20 mouse cellular contexts compared by ENCODE assay signal in genomic region chr14:13249361-13249760, GRCm38 (mm10). TPM values are rescaled to one million over a fixed set of nuclear protein-coding genes. Genes with fewer than 3 reads are reported as not detected.
"Had no signal": no experiment of that assay in that cellular context is flagged by ENCODE, and none has a peak within 500 bp of the region (broad histone marks: within the 10 kb centered on the region; RNA-seq: fewer than 3 reads in every experiment).

No protein-coding gene starts in this region.

- H3K36me3 ChIP-seq: limb, embryonic 12.5 days; limb, embryonic 15.5 days; midbrain, embryonic 12.5 days had no signal

- H3K27me3 ChIP-seq: limb, embryonic 12.5 days; limb, embryonic 15.5 days; midbrain, embryonic 12.5 days had no signal

- H3K4me2 ChIP-seq: limb, embryonic 12.5 days; limb, embryonic 15.5 days; liver, embryonic 11.5 days; lung, embryonic 14.5 days; midbrain, embryonic 12.5 days had no signal

- H3K9ac ChIP-seq: limb, embryonic 12.5 days; limb, embryonic 15.5 days; liver, embryonic 14.5 days; liver, postnatal 0 days; lung, embryonic 14.5 days; midbrain, embryonic 12.5 days had no signal

- H3K9me3 ChIP-seq: limb, embryonic 12.5 days; limb, embryonic 15.5 days; midbrain, embryonic 12.5 days had no signal

- H3K4me1 ChIP-seq: limb, embryonic 12.5 days; limb, embryonic 15.5 days; midbrain, embryonic 12.5 days had no signal

- ATAC-seq: inflammation-experienced regulatory T-cells, adult 6 months; liver, postnatal 0 days; lung, postnatal 0 days; midbrain, embryonic 16.5 days had no signal

- H3K4me3 ChIP-seq: limb, embryonic 12.5 days; limb, embryonic 15.5 days; midbrain, embryonic 12.5 days had no signal

- DNase-seq: kidney, adult 11 months; kidney, postnatal 10 days; kidney, postnatal 36 days; layer of hippocampus, adult 9-11 months; liver, postnatal 0 days; lung, embryonic 14.5 days; right cerebral cortex, adult 18-20 months; right cerebral cortex, postnatal 14 days; right cerebral cortex, postnatal 4 days; thymus, postnatal 25 days had no signal

- H3K27ac ChIP-seq: limb, embryonic 12.5 days; limb, embryonic 15.5 days; liver, embryonic 14.5 days; macrophage; midbrain, embryonic 12.5 days had no signal

RNA-seq across cellular contexts. Expression of gene Synpr, which starts 35.2 kb away (rescaled TPM):
- total RNA-seq: megakaryocyte, adult 5-6 weeks had no signal
- polyA plus RNA-seq: inflammation-experienced regulatory T-cells, adult 6 months; liver, postnatal 0 days; macrophage had no signal
